Mouse (Mus musculus): ENCODE data around the gene Rbm14.
"Not testable (repeated sequence)": the region's sequence is repeated elsewhere in the genome, so short reads cannot be mapped to it uniquely, and the experiment has no call there.

Gene Rbm14

GRCm38 (mm10) chr19:4812334-4812949 lies 1.0 kb upstream of the Rbm14 start:
- peak; percentile 6 for DNase-seq (ENCODE audit: low spot score)

- DNase-seq (ENCODE audit: low spot score) = no peak
These were observed 442 bp upstream of the Rbm14 start for GRCm38 (mm10) chr19:4811909-4812242.

GRCm38 (mm10) chr19:4810746-4811062 lies 730 bp downstream of the Rbm14 start:
- no peak for DNase-seq (ENCODE audit: low spot score)

- DNase-seq (ENCODE audit: low spot score) = no peak
These were observed 1.1 kb downstream of the Rbm14 start for GRCm38 (mm10) chr19:4810309-4810708.

- DNase-seq (ENCODE audit: low spot score) = no peak
These were observed 8.2 kb downstream of the Rbm14 start for GRCm38 (mm10) chr19:4803283-4803682.

GRCm38 (mm10) chr19:4802691-4803091 lies 8.7 kb downstream of the Rbm14 start:
- no peak for DNase-seq (ENCODE audit: low spot score)

- DNase-seq (ENCODE audit: low spot score) = no peak
These were observed 12.4 kb downstream of the Rbm14 start for GRCm38 (mm10) chr19:4799083-4799482.

GRCm38 (mm10) chr19:4797846-4798245 lies 13.6 kb downstream of the Rbm14 start:
- DNase-seq (ENCODE audit: low spot score) = no peak

GRCm38 (mm10) chr19:4795929-4796328 lies 15.5 kb downstream of the Rbm14 start:
- DNase-seq (ENCODE audit: low spot score) = no peak

GRCm38 (mm10) chr19:4793831-4794422 lies 17.5 kb downstream of the Rbm14 start, which contains the start of gene Rbm4:
TSS of gene Rbm4 (minus strand) at chr19:4793901.
- peak; percentile 98 for DNase-seq (ENCODE audit: low spot score)

- no peak for DNase-seq (ENCODE audit: low spot score)
These were observed 18.1 kb downstream of the Rbm14 start for GRCm38 (mm10) chr19:4793281-4793830.

- DNase-seq (ENCODE audit: low spot score) = no peak
These were observed 25.1 kb downstream of the Rbm14 start for GRCm38 (mm10) chr19:4786313-4786712.

- DNase-seq (ENCODE audit: low spot score) = no peak
These were observed 26.2 kb downstream of the Rbm14 start for GRCm38 (mm10) chr19:4785206-4785605.

GRCm38 (mm10) chr19:4782891-4783290 lies 28.5 kb downstream of the Rbm14 start:
- DNase-seq (ENCODE audit: low spot score) = no peak

GRCm38 (mm10) chr19:4772785-4773184 lies 38.6 kb downstream of the Rbm14 start:
- DNase-seq (ENCODE audit: low spot score) = no peak

GRCm38 (mm10) chr19:4767507-4768148 lies 43.8 kb downstream of the Rbm14 start:
- DNase-seq (ENCODE audit: low spot score) = no peak

- peak; percentile 10 for DNase-seq (ENCODE audit: low spot score)
These were observed 48.6 kb downstream of the Rbm14 start for GRCm38 (mm10) chr19:4762876-4763275.

- not testable (repeated sequence) for DNase-seq (ENCODE audit: low spot score)
These were observed 50.9 kb downstream of the Rbm14 start for GRCm38 (mm10) chr19:4760544-4760943.

GRCm38 (mm10) chr19:4756921-4757320 lies 54.5 kb downstream of the Rbm14 start:
- no peak for DNase-seq (ENCODE audit: low spot score)

GRCm38 (mm10) chr19:4756193-4756911 lies 55.1 kb downstream of the Rbm14 start, which contains the start of gene Rbm4b:
TSS of gene Rbm4b (plus strand) at chr19:4756497.
- peak; percentile 95 for DNase-seq (ENCODE audit: low spot score)

- peak; percentile 88 for DNase-seq (ENCODE audit: low spot score)
These were observed 55.8 kb downstream of the Rbm14 start for GRCm38 (mm10) chr19:4755565-4756192.
